Mouse (Mus musculus) cerebellum, postnatal 36 days (tissue): ENCODE measurements around the gene Sh2d2a.
"Not testable (repeated sequence)": the region's sequence is repeated elsewhere in the genome, so short reads cannot be mapped to it uniquely, and the experiment has no call there.

Experiments
- DNase-seq, 2 experiments: peaks; one replicate each; pipeline ENCODE4 v3.0.0; 2021 to 2022; ENCODE audit warnings: mixed read lengths in 2 of 2

Sh2d2a gene

DNA sequence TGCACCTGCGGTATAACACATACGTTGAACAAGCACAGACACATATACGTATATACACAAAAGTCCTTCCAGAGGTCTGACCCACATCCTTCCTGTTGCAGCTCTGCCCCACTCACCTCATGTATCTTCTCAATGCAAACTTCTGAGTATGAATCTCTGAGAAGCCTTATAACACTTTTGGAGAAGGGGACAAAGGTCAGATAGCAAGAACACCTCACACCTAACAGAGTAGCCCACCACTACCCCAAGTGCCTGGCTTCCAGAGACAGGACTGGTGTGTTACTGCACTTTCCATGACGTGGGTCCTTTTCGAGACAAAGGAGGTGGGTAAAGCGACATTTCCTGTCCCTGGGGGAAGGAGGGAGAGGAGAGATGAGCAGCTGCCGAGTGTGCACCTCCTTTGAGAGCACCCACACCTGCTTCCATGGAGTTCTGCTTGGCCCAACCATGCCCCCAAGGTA, at the start of gene Sh2d2a:
Gene Sh2d2a, plus strand, starts transcription at position 106 of the 461 bp plus-strand sequence.
- no peak for DNase-seq

DNA sequence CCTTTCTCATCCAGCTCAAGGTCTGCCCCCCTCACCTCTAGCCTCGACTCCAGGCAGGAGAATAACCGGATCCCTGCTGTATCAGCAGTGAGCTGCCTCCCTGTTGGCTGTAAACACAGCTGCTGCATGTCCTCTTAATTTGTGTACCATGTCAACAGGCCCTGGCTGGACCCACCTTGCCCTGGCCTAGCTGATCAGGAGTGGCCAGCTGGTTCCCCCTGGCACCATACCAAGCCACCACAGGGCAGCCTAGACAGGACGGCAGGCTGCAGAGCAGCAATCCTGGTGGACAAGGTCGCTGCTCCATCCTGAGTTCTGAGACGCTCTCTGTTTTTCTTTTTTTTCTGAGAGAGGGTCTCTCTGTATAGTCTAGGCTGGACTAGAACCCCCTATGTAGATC, 44.9 kb upstream of the Sh2d2a start:
- peak; percentile 41 to 60 for DNase-seq

DNA sequence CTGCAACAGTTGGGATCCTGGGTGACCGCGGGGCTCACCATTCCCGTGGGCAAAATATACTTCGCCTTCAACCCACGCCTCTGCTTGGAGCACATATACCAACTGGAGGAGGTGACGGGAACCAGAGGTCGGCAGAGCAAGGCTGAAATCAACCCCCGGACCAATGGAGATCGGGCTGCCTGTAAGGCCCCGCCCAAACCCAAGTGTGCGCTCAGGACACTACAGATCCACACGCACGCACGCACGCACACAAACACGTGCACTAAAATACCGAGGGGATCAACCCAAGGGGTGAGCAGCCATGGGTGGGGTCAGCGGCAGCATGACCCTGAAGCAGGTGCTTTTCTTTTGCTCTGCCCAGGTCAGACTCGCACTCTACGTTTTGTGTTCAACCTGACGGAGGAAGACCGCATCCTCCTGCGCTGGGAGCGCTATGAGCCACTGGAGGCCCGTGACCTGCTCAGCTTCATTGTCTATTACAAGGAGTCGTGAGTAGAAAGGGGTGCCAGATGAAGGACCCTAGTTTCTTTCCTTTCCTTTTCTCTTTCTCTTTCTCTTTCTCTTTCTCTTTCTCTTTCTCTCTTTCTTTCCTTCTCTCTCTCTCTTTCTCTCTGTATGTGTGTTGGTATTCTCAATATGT, 42.4 kb upstream of the Sh2d2a start:
- no peak for DNase-seq

- no peak for DNase-seq
Measured at GRCm38 (mm10) chr3:87809322-87809962, 37.1 kb upstream of the Sh2d2a start.

DNA sequence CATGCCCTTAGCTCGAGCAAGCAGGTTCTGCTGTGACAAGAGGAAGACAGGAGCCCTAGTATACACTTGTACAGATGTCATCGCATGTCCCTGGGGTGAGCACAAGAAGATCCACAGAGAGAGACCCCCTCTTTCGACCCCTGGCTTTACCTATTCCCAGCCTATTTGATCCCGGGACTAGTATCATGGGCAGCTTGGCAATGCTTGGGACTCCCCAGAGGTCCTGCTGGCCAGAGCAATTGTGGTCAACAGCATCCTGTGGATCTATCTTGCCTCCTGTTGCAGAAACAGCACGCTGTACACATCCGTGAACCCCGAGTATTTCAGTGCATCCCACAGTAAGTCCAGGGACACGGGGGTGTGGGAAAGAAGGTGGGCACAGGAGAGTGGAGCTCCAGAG, 35.3 kb upstream of the Sh2d2a start:
- no peak for DNase-seq

DNA sequence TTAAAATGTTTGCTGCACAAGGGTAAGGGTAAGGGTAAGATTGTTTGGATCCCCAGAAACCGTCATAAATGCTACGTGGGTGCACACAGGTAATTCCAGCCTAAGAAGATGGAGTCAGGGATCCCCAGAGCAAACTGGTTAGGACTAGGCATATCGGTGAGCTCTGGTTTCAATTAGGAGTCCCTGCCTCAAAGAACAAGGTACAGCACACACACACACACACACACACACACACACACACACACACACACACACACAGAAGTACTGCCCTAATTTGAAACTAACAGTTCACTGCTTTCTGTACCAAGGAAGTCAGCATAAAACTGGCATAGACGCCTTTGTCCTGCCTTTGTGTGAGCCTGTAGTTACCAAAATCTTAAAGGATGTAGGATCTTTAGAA, 34.1 kb upstream of the Sh2d2a start:
- DNase-seq: no peak

DNA sequence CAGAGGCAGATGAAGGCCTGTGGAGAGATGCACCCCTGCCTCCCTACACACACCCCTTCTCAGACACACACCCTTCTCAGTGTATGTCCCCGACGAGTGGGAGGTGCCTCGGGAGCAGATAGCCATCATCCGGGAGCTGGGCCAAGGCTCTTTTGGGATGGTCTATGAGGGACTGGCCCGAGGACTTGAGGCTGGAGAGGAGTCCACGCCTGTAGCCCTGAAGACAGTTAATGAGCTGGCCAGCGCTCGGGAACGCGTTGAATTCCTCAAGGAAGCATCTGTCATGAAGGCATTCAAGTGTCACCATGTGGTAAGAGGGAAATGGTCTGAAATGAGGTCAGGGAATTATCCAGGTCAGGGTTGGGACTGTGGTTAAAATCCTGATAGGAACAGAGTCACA, 33.7 kb upstream of the Sh2d2a start:
- no peak for DNase-seq

- DNase-seq: no peak
Measured at GRCm38 (mm10) chr3:87816166-87816565, 30.4 kb upstream of the Sh2d2a start.

GRCm38 (mm10) chr3:87816646-87817093, 29.9 kb upstream of the Sh2d2a start:
- DNase-seq: peak; percentile 65 to 84

GRCm38 (mm10) chr3:87818226-87818625, 28.3 kb upstream of the Sh2d2a start:
- no peak for DNase-seq

- not testable (repeated sequence) for DNase-seq
Measured at GRCm38 (mm10) chr3:87824206-87824605, 22.3 kb upstream of the Sh2d2a start, which contains the start of gene Pear1. Pear1 (minus strand) TSS chr3:87824306.

DNA sequence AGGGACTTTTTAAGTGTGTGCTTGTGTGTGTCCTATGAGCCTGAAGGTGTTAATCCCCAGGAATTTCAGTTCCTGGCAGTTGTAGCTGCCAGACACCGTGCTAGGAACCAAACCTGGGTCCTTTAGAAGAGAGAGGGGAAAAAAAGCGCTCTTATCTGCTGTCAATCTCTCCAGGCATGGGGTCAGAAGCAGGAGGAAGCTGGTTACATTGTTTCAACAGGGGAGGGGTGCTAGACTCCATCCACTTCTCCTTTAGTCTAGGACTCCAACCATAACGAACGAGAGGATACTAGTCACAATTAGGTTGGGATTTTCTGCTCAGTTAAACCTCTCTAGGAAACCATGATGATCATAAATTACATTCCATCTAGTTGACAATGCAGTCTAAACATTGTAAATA, 18.1 kb upstream of the Sh2d2a start:
- DNase-seq: no peak

GRCm38 (mm10) chr3:87829025-87829424, 17.5 kb upstream of the Sh2d2a start:
- no peak for DNase-seq

GRCm38 (mm10) chr3:87832109-87832859, 14.3 kb upstream of the Sh2d2a start:
- no peak for DNase-seq

GRCm38 (mm10) chr3:87833482-87833881, 13.1 kb upstream of the Sh2d2a start:
- no peak for DNase-seq

- DNase-seq: peak; percentile 72 to 79
Measured at GRCm38 (mm10) chr3:87838622-87839021, 7.9 kb upstream of the Sh2d2a start.

DNA sequence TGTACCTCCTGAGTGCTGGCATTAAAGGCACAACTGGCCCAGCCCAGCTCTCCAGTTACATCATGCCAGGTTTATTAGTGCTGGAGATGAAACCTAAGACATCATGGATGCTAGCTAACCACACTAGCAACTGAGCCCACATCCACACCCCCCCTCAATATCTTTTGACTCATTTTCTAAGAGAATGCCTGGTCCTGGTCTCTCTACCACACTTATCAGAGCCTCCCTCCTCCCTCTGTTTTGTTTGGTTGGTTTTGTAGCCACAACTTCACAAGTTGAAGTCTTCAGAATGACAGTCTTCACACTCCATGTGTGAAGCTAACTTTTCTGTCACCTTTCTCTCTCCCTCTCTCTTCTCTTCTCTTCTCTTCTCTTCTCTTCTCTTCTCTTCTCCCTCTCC, 5.7 kb upstream of the Sh2d2a start:
- DNase-seq: no peak

- DNase-seq: no peak
Measured at GRCm38 (mm10) chr3:87844981-87845380, 1.6 kb upstream of the Sh2d2a start.

DNA sequence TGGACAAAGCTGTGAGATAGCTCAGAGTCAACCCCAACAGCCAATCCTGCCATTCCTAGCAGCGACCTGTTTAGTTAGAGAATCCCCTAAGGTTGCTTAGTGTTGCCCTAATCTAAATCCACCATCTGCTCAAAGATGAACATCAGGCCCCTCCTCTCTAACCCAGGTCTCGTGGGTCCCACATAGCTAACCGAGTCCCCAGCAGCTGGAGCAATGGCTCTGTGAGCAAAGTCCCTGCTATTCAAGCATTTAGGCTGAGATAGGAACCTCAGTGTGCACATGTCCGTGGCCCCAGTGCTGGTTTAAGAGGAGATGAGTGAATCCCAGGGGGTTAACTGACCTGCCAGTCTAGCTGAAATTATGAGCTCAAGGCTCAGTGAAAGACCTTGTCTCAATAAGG, 369 bp upstream of the Sh2d2a start:
- no peak for DNase-seq

DNA sequence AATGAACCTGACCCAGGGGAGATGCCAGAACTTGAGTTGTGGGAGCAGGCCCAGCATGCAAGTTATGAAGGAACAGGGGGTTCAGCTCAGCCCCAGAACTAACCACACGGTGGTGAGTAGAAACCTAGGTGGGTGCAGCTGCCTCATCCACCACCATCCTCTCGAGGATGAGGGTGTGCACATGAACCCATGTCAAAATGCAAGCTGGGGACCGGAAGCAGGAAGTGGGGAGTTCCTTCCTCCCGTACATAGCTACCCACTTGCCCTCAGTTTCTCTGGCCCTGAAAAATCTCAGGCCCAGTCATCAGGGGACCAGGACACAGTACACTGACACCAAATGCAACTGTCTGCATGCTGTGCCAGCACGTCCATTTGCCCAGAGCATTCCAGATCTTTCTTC, 1.1 kb downstream of the Sh2d2a start:
- no peak for DNase-seq

GRCm38 (mm10) chr3:87849117-87849516, 2.6 kb downstream of the Sh2d2a start:
- no peak for DNase-seq

DNA sequence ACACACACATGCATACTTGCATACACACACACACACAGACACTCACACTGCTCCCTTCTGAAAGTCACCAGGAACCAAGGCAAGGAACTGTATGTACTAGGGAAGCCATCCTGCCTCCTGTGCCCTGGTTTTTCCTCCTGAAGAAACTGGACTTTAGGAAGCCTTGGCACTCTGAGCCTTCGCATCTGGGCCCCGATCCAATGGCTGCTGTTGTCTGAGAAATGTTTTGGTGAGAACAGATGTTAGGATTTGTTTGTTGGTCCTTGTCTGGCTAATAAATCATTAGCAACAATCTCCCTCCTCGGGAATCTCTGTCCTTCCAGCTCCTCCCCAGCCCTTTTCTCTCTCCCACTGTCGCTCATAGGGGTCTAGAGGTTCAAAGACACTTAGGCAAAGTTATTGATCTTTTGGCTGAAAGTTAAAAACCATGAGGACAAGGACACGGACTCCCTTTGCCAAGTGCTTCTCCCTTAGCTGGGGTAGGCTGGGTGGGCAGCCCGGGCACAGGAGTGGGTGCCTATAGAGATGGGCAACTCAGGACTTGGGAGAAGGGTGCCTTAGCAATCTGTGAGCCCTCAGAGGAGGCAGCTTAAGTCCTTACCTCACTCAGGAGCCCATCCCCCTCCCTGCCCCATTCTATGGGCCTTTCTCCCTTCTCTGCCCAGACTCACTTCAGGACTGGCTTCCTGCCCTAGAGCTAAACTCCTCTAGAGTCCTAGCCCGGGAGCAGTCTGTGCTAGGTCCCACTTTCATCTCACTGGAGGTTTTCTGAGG, 8.4 kb downstream of the Sh2d2a start:
- DNase-seq: no peak

DNA sequence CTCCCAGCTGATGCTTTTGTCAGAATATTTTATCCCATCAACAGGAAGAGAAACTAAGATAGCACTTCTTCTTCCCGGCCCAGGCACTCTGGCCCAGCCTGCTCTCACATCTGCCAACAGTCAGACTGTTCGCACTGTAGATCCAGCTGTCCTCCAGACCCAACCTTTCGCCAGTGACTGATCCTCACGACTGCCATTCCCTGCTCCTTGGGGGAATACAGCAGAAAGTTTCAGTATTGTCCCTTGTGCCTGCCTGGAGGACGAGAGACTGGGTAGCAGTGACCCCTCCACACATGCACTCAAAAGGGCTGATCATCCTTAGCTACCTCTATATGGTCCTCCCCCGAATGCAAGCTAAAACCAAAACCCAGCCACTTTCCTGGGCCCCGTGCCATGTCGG, 9.4 kb downstream of the Sh2d2a start:
- no peak for DNase-seq
